Mouse (Mus musculus): Measurements from ENCODE around the gene Pcp2.

DNA sequence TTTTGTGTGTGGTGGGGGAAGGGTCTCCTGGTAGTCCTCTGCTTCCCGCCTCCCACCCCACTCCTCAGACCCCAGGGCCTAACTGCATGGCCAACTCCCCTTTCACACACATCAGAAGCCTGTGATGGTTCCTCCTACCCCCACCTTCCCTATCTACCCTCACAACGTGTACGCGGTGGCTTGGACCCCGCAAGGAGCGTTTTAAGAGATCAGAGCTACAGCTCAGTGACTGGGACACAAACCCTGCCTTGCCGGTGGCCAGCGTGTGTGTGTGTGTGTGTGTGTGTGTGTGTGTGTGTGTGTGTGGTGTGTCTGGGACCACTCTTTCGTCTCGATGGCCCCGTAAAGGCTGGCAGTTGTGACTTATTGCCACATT, 37.1 kb downstream of the Pcp2 start:
- TF ChIP-seq ZC3H11A (IDR thresholded peaks at IDR 0.05; ENCODE audit: low read depth, low read length), result no peak
- TF ChIP-seq GABPA (IDR thresholded peaks at IDR 0.05; ENCODE audit: low read depth, low read length), result no peak
- no peak for TF ChIP-seq TBP (IDR thresholded peaks at IDR 0.05; ENCODE audit: low read depth, low read length)
- no peak for TF ChIP-seq EP300 (IDR thresholded peaks at IDR 0.05; ENCODE audit: low read depth in 1 of 2, low read length in 2 of 2)
